Mouse (Mus musculus) liver, embryonic 11.5 days (tissue): ENCODE data around the gene Tubb3. TPM values are rescaled to one million over a fixed set of nuclear protein-coding genes. Genes with fewer than 3 reads are reported as not detected.

ENCODE experiments used
- ATAC-seq: fragments of 200-750 bp; cut with Nextera tagmentation; replicated peaks from 2 replicates; pipeline ENCODE4 v1.8.0; 2017; ENCODE audit warnings: moderate number of reproducible peaks, mild to moderate bottlenecking, moderate TSS enrichment, moderate library complexity; ENCODE audit not compliant: low FRiP score
- DNase-seq: peaks from one replicate; pipeline ENCODE4 v3.0.0-alpha.2; 2017; ENCODE audit warnings: low spot score
- H3K27ac ChIP-seq: fragments of 300-500 bp; sonication (generic); 2 replicates; pipeline ENCODE4 v1.5.1; 2014; ENCODE audit warnings: mild to moderate bottlenecking, low read depth, low read length, control low read depth
- H3K27me3 ChIP-seq: fragments of 300-500 bp; sonication (generic); replicated peaks from 2 replicates; pipeline ENCODE4 v1.6.1; 2014; ENCODE audit warnings: low read length, mixed read lengths; ENCODE audit not compliant: control insufficient read depth, insufficient read depth
- H3K36me3 ChIP-seq: fragments of 300-500 bp; sonication (generic); 2 replicates; pipeline ENCODE4 v1.6.1; 2014; ENCODE audit warnings: mild to moderate bottlenecking, low read length, moderate library complexity, mixed read lengths; ENCODE audit not compliant: control insufficient read depth, insufficient read depth
- H3K4me1 ChIP-seq: fragments of 300-500 bp; sonication (generic); replicated peaks from 2 replicates; pipeline ENCODE4 v1.6.1; 2014; ENCODE audit warnings: low read length, mixed read lengths; ENCODE audit not compliant: control insufficient read depth, insufficient read depth
- H3K4me2 ChIP-seq: fragments of 300-500 bp; sonication (generic); 2 replicates; pipeline ENCODE4 v1.6.1; 2014; ENCODE audit warnings: mild to moderate bottlenecking, control low read depth, moderate library complexity
- H3K4me3 ChIP-seq: fragments of 300-500 bp; sonication (generic); 2 replicates; pipeline ENCODE4 v1.5.1; 2014; ENCODE audit warnings: low read depth, low read length, control low read depth
- H3K9ac ChIP-seq: fragments of 300-500 bp; sonication (generic); 2 replicates; pipeline ENCODE4 v1.6.1; 2014; ENCODE audit warnings: low read depth, low read length, control low read depth
- H3K9me3 ChIP-seq: fragments of 300-500 bp; sonication (generic); 2 replicates; pipeline ENCODE4 v1.6.1; 2016; ENCODE audit warnings: low read length, inconsistent platforms, mixed read lengths; ENCODE audit not compliant: control insufficient read depth
- WGBS: fragments of 180-500 bp; shearing (Covaris S2); extraction: QIAGEN DNeasy Blood & Tissue Kit; methylation state at CpG from one replicate; pipeline ENCODE4 v1.1.7; 2014; 5-methylcytosine and 5-hydroxymethylcytosine counted together
- polyA plus RNA-seq: library from polyadenylated mRNA; unstranded; fragments of >200 nt; fragmentation: Nextera tagmentation; extraction: Ambion mirVana; gene quantifications from 2 replicates; pipeline ENCODE4 v1.2.1, GENCODE M21; 2014

Gene Tubb3
- polyA plus RNA-seq = 6.0 and 6.9 TPM in 2 replicates

- H3K9ac ChIP-seq = no peak within 1 kb of the TSS
- H3K4me3 ChIP-seq = peak within 1 kb of the TSS; percentile 34
- H3K4me1 ChIP-seq = peaks cover 42% of the 10 kb centered on the region
- WGBS = under 1% methylated on average over 28 of the region's 29 CpGs
- peak within 1 kb of the TSS; percentile 67 for H3K4me2 ChIP-seq
- H3K27ac ChIP-seq = no peak within 1 kb of the TSS
- no peaks in the 10 kb centered on the region for H3K36me3 ChIP-seq
- ATAC-seq (peak; percentile 65), DNase-seq (peak; percentile 63)
- H3K27me3 ChIP-seq = peaks cover 57% of the 10 kb centered on the region
- H3K9me3 ChIP-seq = no peaks in the 10 kb centered on the region
Measured at GRCm38 (mm10) chr8:123411246-123411645, at the start of gene Tubb3. Tubb3 (plus strand) TSS chr8:123411424.

- H3K36me3 ChIP-seq = peaks cover 7% of the 10 kb centered on the region
- no peaks in the 10 kb centered on the region for H3K27me3 ChIP-seq
- H3K4me1 ChIP-seq = peaks cover 18% of the 10 kb centered on the region
- under 1% methylated on average over 73 of the region's 75 CpGs for WGBS
- ATAC-seq (peak; percentile 87), DNase-seq (peak; percentile 94)
- H3K9me3 ChIP-seq = no peaks in the 10 kb centered on the region
- peak within 1 kb of the TSS; percentile 93 for H3K9ac ChIP-seq
- peak within 1 kb of the TSS; percentile 96 for H3K27ac ChIP-seq
- peak within 1 kb of the TSS; percentile 90 for H3K4me2 ChIP-seq
- H3K4me3 ChIP-seq = peak within 1 kb of the TSS; percentile 92
Measured at GRCm38 (mm10) chr8:123373403-123374238, 37.6 kb upstream of the Tubb3 start, which contains the start of gene Tcf25. Tcf25 (plus strand) TSS chr8:123373753.

- H3K4me1 ChIP-seq = peaks cover 18% of the 10 kb centered on the region
- H3K4me2 ChIP-seq = peak overlapping the region; percentile 90
- WGBS = under 1% methylated on average over 20 of the region's 20 CpGs
- H3K36me3 ChIP-seq = peaks cover 7% of the 10 kb centered on the region
- H3K9me3 ChIP-seq = no peaks in the 10 kb centered on the region
- H3K9ac ChIP-seq = peak overlapping the region; percentile 93
- H3K27me3 ChIP-seq = no peaks in the 10 kb centered on the region
- H3K27ac ChIP-seq = peak overlapping the region; percentile 96
- ATAC-seq (peak; percentile 76), DNase-seq (peak; percentile 98)
- H3K4me3 ChIP-seq = peak overlapping the region; percentile 92
Measured at GRCm38 (mm10) chr8:123374239-123374578, 37.0 kb upstream of the Tubb3 start.

DNA sequence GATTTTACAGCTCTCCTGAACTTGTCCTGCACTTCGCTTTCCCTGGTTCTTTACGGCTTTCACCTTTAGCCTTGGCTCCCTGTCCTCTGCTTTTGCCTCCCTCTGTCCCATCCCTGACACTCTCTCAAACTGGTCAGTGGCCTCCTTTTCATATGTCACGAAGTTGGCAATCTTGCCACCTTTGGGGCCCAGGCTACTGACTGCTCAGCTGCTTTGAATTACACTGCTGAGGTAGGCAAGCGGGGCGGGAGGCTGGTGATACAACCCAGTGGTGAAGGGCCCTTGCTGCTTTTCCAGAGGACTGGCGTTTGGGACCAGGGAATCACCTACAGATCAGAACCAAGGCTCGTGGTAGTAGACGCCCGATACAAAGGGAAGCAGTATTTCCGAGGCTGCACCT, 35.5 kb upstream of the Tubb3 start:
- Histone ChIP-seq H3K4me1 (peaks cover 18% of the 10 kb centered on the region), H3K36me3 (peaks cover 7% of the 10 kb centered on the region), H3K4me2 (no peak overlapping the region), H3K9ac (no peak overlapping the region; the same call in 1 of the 2 replicates), H3K27ac (no peak overlapping the region), H3K4me3 (no peak overlapping the region), H3K9me3 (no peaks in the 10 kb centered on the region), H3K27me3 (no peaks in the 10 kb centered on the region)
- ATAC-seq (no peak), DNase-seq (no peak)
- 90% methylated on average over 10 of the region's 10 CpGs for WGBS

DNA sequence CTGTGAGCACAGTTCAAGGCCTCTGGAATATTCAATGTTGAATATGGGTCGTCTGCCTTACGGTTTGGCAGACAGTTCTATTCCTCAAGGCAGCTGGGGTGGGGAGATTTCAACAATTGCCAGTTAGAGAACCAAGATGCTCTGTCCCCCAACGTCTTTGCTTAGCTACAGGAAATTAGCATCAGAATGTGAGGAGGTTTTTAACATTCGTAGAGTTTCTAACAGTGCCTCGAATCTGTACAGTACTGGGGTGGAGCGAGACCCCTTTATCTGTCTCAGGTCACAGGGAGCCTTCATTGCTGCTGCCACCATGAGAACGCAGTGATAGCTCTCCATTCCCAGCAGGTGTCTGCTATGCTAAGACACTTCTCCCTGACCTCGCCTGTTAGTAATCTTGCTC, 35.1 kb upstream of the Tubb3 start:
- Histone ChIP-seq H3K27ac (no peak overlapping the region), H3K9ac (no peak overlapping the region; the same call in 1 of the 2 replicates), H3K9me3 (no peaks in the 10 kb centered on the region), H3K4me1 (peaks cover 18% of the 10 kb centered on the region), H3K36me3 (peaks cover 7% of the 10 kb centered on the region), H3K27me3 (no peaks in the 10 kb centered on the region), H3K4me3 (no peak overlapping the region), H3K4me2 (no peak overlapping the region)
- ATAC-seq (no peak), DNase-seq (no peak)
- 80% methylated on average over 8 of the region's 8 CpGs for WGBS

DNA sequence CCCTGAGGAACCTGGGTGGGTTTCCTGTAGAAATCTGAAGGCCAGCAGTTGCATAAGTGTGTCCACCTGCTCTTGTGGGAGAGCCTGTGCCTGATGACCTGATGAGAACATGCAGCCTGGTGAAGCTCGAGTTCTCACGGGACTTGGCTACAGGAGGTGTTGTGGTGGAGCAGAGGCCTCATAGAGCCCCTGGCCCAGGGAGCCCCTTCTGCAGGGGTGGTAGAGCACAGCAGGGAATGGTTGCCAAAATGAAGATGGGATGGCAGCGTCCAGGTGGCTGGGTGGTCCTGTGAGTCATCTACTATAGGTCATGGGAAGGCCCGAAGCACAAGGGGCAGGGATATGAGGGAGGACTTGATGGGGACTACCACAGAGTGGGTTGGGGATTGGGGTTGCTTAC, 29.5 kb upstream of the Tubb3 start:
- Histone ChIP-seq H3K4me3 (no peak overlapping the region), H3K9ac (no peak overlapping the region), H3K4me2 (no peak overlapping the region), H3K9me3 (no peaks in the 10 kb centered on the region), H3K27me3 (no peaks in the 10 kb centered on the region), H3K4me1 (no peaks in the 10 kb centered on the region), H3K36me3 (peaks cover 30% of the 10 kb centered on the region), H3K27ac (no peak overlapping the region)
- WGBS = 90% methylated on average over 4 of the region's 4 CpGs
- DNase-seq (no peak), ATAC-seq (no peak)

- Histone ChIP-seq H3K9me3 (no peaks in the 10 kb centered on the region), H3K4me2 (no peak overlapping the region), H3K4me1 (no peaks in the 10 kb centered on the region), H3K9ac (no peak overlapping the region), H3K36me3 (peaks cover 37% of the 10 kb centered on the region), H3K27ac (no peak overlapping the region), H3K4me3 (no peak overlapping the region), H3K27me3 (no peaks in the 10 kb centered on the region)
- DNase-seq = no peak
- ATAC-seq = no peak
- whole genome bisulfite sequencing = 88% methylated on average over 8 of the region's 8 CpGs
Measured at GRCm38 (mm10) chr8:123382516-123382915, 28.7 kb upstream of the Tubb3 start.

- H3K27me3 ChIP-seq = no peaks in the 10 kb centered on the region
- DNase-seq (no peak), ATAC-seq (no peak)
- no peak overlapping the region for H3K27ac ChIP-seq
- H3K4me1 ChIP-seq = no peaks in the 10 kb centered on the region
- 72% methylated on average over 9 of the region's 9 CpGs for WGBS
- H3K4me3 ChIP-seq = no peak overlapping the region
- H3K9ac ChIP-seq = no peak overlapping the region
- H3K36me3 ChIP-seq = peaks cover 54% of the 10 kb centered on the region
- H3K4me2 ChIP-seq = no peak overlapping the region
- H3K9me3 ChIP-seq = no peaks in the 10 kb centered on the region
Measured at GRCm38 (mm10) chr8:123384883-123385540, 26.2 kb upstream of the Tubb3 start.
